Mouse (Mus musculus): ENCODE results near the gene Cd300ld4.

- TF ChIP-seq CTCF (IDR thresholded peaks at IDR 0.05) (no peak), EP300 (IDR thresholded peaks at IDR 0.05) (no peak)
Measured at GRCm38 (mm10) chr11:115058701-115059100, 31.9 kb upstream of the Cd300ld4 start.
